Mouse (Mus musculus) c-Kit-positive CD71-negative TER-119-negative erythroid progenitor cells, embryonic 14.5 days (primary cell): ENCODE measurements around the gene Nr1h4.

Experiments used
- DNase-seq: peaks from one replicate; pipeline ENCODE4 v3.0.0-alpha.2; 2013; ENCODE audit warnings: low read depth

Nr1h4 gene

GRCm38 (mm10) chr10:89434509-89435210 is 98.7 kb downstream of the Nr1h4 start:
- DNase-seq = no peak

GRCm38 (mm10) chr10:89432743-89433142 is 100.6 kb downstream of the Nr1h4 start:
- no peak for DNase-seq

- DNase-seq = no peak
These were observed 102.6 kb downstream of the Nr1h4 start for GRCm38 (mm10) chr10:89430751-89431150.

GRCm38 (mm10) chr10:89424800-89425393 is 108.5 kb downstream of the Nr1h4 start:
- no peak for DNase-seq

- no peak for DNase-seq
These were observed 109.2 kb downstream of the Nr1h4 start for GRCm38 (mm10) chr10:89424217-89424616.

- no peak for DNase-seq
These were observed 110.1 kb downstream of the Nr1h4 start for GRCm38 (mm10) chr10:89423164-89423778.

GRCm38 (mm10) chr10:89422504-89423158 is 110.8 kb downstream of the Nr1h4 start:
- no peak for DNase-seq

- DNase-seq = no peak
These were observed 115.4 kb downstream of the Nr1h4 start for GRCm38 (mm10) chr10:89417966-89418365.

- DNase-seq = no peak
These were observed 117.9 kb downstream of the Nr1h4 start for GRCm38 (mm10) chr10:89415478-89415877.

- DNase-seq = no peak
These were observed 125.8 kb downstream of the Nr1h4 start for GRCm38 (mm10) chr10:89407551-89407950.

- no peak for DNase-seq
These were observed 126.5 kb downstream of the Nr1h4 start for GRCm38 (mm10) chr10:89406733-89407484.

- no peak for DNase-seq
These were observed 128.4 kb downstream of the Nr1h4 start for GRCm38 (mm10) chr10:89404936-89405335.
